Mouse (Mus musculus) C2C12 (cell line): ENCODE measurements at regions not wholly inside any gene's neighbourhood (a gene's known extent, or its start where the extent isn't known, plus 50 kb on each side); places are given as distances from the start of the nearest gene placed in this dataset.

Experiments used
- CEBPB ChIP-seq: IDR thresholded peaks from one replicate; pipeline ENCODE4 v1.6.1; 2011; ENCODE audit warnings: low read depth, mild to moderate bottlenecking, control low read depth, moderate library complexity
- CTCF ChIP-seq: IDR thresholded peaks from one replicate; pipeline ENCODE4 v1.5.1; 2011; ENCODE audit not compliant: control insufficient read depth, insufficient read depth, insufficient read length
- FOSL1 ChIP-seq: IDR thresholded peaks from one replicate; pipeline ENCODE4 v1.8.0; 2011; ENCODE audit warnings: mild to moderate bottlenecking, low read length; ENCODE audit not compliant: poor library complexity, insufficient read depth, severe bottlenecking
- MAX ChIP-seq: IDR thresholded peaks from one replicate; pipeline ENCODE4 v1.6.1; 2011; ENCODE audit warnings: mild to moderate bottlenecking, control low read depth
- MYOD1 ChIP-seq: IDR thresholded peaks from one replicate; pipeline ENCODE4 v1.6.1; 2011; ENCODE audit warnings: low read depth; ENCODE audit not compliant: control insufficient read depth, insufficient read length
- MYOG ChIP-seq: IDR thresholded peaks from one replicate; pipeline ENCODE4 v1.6.1; 2011; ENCODE audit not compliant: control insufficient read depth, insufficient read length; ENCODE audit errors: extremely low read depth
- USF1 ChIP-seq: IDR thresholded peaks from one replicate; pipeline ENCODE4 v1.6.1; 2011; ENCODE audit warnings: low read depth, mild to moderate bottlenecking, control low read depth, moderate library complexity

- TF ChIP-seq CTCF = no peak
- TF ChIP-seq USF1 = no peak
- no peak for TF ChIP-seq MYOD1
- no peak for TF ChIP-seq MYOG
- TF ChIP-seq MAX = no peak
- TF ChIP-seq FOSL1 = no peak
- TF ChIP-seq CEBPB = no peak
Observed at GRCm38 (mm10) chr1:63850262-63850661, 81.2 kb upstream of the 4933402D24Rik start.
